Mouse (Mus musculus): ENCODE data around the gene Ptpn21.

Ptpn21 gene

DNA sequence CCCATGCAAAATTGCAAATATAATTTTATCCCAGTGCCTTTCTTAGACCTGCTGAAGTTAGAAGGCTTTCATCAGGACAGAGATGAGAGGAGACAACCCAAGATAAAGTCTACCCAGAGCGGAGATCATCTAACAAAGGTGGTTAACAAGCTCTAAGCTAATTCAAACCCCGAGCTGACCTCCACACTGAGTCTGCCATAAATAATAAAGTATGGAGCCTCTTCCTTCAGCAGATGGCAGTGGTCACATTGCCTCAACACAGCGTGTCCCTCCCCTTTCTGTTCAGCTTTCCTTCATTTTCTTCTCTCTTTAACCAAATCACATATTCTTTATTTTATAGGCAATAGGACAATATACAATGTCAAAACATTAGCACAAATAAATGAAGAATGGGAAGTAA lies 16.2 kb downstream of the Ptpn21 start:
- no peak for DNase-seq

DNA sequence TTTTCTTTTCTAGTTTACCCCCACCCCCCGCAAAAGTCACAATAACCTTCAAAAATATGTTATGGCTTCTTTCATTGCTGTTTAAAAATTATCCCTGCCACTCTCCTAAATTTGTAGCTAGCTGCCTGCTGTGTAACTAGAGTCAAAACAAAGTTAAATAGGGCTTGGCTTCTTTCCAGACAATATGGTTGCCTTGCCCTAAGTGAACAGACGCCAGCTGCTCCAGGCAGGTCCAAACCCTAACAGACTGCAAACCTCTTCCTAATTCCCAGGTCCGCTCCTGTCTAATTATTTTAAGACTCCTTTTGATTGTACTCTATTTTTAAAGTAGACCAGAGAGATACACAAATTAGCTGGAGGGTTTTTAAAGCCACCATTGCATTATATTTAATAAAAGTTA lies 16.6 kb downstream of the Ptpn21 start:
- DNase-seq: no peak

DNA sequence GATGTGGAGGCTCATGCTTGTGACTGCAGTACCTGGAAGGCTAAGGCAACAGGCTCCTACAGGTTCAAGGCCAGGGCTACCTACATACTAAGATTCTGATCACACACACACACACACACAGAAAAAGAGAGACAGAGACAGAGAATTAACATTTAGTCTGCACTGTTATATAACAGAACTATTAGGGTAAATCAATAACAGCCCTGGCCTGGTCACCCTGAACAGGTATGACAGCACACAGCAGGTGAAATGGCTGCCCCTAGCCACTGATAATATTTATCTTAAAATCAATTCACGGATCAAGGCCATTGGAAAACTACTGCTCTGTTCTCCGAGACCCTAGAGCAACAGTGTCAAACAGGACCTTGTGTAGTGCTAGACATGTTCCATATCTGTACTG lies 21.1 kb downstream of the Ptpn21 start:
- no peak for DNase-seq

DNA sequence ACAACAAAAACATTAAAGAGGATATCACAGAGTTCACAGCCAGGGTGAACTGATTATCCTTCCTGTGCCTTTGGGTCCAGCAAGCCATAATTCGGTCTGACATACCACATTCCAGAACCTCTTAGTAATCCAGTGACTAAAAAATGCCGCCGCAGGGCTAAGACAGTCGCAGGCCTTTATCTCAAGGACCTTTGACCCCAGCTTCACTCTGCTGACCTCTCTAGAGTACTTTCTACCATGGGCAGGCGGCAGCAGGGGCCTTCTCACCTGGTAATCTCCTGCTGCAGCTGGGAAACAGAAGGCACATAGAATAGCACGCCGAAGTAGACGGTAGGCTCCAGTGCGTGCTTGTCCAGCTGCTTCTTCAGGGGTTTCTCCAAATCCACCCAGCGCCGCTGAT lies 22.4 kb downstream of the Ptpn21 start:
- DNase-seq: no peak

DNA sequence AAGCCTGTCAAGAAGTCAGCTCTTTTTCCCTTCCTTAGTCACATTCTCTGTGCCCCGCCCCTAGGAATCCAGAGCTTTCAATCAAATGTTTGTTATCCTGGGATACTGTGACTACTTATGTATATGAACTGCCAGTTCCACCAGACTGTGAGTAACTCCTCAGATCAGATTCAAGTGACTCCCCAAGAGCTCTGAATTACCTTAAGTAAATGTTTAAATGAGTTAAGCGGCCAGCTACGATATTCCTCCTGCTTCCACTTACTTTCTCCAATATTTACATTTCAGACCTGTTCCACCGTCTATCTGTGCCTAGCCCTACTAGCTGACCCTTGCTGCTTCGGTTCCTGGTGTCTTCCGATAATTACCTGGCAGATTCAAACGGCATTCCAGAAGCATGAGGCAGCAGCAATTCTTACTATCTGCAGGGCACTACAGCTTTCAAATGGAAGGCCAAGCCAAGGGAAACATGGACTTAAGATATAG lies 23.5 kb downstream of the Ptpn21 start:
- no peak for DNase-seq

DNA sequence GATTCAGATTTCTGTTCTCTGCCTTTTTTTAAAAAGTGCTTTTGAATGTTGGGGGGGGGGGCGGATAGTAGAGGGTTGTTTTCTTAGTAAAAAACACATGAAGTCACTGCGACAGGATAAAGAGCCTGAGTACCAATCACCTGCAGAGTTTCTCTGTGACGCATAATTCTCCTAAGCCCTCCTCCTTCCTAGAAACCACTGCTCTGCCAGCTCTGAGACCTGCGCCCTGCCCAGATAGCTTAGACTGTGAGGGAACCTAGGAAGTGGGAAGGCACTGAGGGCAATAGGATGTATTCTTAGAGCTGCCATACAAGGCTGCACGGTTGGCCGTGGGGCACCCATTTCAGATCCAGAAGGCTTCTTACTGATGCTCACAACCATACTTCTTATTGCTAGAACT lies 24.4 kb downstream of the Ptpn21 start:
- DNase-seq: no peak

DNA sequence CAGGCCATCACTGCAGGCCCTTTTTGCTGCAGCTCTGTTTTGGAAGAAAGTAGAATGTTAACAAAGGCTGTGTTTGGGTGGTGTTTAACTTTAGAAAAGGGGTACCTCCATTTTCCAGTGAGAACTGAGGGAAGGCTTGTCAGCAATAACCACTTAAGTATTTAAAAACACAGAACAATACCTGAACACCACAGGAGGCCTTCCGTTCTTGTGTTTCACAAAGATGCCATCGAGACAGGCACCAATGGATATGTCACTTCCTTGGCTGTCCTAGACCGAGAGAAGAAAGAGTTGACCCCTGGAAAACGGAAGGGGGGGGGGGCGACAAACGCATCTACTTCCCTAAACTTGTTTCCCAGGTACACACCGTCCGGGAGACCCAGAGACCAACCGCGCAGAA lies 33.2 kb downstream of the Ptpn21 start:
- no peak for DNase-seq

DNA sequence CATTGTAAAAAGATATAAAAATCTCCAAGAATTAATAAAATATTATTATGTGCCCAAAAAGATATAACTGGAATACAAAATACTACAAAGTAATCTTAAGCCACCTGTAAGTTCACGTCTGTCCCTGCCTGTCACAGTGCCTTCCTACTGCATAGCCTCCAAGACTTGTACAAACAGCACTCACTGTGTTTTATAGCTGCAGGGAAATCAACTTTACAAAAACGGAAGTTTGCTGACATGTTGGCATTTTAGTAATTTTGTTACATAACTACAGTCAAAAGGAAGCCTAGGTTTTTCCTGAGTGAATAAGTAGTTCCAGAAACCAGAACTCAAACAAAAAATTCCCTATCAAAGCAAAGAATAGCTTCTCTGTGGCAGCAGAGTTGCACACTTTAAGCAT lies 33.7 kb downstream of the Ptpn21 start:
- no peak for DNase-seq

DNA sequence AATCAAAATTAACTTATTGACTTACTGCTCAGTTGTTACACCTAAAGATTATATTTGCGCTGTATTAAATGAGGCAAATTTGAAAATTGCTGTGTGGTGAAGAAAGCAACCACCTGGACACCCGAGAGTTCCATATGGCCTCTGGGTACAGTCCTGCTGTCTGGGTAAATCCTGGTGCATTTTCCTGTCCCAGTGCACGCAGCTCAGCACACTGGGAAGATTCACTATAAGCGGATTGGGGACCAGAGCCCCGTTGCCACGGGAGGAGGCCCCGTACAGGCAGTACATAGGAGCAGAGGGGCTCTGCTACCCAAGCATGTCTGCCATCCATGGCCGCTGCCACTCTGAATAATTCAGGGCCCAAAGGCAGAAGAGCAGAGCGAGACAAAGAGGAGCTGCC lies 35.6 kb downstream of the Ptpn21 start:
- DNase-seq: no peak

DNA sequence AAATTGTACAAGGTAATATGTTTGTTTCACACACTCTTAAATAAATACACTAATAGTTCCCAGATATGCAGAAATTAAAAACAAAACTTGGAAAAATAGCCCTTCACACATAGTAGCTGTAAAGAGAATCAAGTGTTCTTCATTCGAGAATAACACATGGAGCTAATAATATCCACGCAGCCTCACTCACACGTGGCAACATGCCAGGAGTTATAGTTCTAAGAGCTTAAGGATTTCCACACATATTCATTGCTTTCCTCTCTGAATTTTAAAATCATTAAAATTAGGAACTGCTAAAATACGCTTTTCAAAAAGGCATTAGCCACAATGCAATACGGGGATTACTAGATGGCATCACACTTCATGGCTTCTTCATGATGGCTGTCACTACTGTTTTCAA lies 40.0 kb downstream of the Ptpn21 start:
- DNase-seq: no peak

DNA sequence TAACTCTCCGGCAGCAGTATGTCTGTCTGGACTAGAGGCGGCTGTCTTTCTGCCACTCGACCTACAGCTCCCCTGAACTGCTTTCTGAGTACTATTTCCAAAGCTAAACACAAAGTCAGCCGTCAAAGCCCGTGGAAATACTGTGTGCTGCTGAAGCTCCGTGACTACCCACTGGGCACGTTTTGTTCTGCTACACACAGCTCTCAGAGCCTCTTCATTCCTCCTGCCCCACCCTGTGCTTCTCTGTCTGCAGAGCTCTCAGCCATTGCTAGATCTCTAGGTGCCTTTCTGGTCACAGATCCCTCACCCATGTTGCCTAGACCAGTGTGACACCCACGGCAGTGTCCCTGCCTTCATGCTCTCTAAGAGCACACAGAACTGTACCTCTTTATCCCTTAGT lies 47.0 kb downstream of the Ptpn21 start:
- DNase-seq: no peak

DNA sequence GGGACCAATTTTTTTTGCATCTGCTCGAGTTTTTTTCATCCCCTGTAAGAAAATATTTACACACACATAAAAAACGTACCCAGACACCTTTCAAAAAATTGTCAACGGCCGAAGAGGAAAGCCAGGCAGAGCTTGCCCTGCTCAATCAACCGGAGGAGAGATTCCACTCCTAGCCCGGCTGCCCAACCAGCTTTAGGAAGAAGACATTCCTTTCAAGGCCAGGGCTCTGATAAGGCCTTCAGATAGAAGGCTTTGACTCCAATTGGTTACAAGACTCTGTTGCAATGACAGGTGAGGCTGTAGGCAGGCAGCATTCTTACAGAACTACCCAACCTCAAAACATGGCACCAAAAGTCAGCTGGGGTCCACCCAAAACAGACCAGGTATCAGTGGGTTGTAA lies 53.6 kb downstream of the Ptpn21 start:
- DNase-seq: no peak

DNA sequence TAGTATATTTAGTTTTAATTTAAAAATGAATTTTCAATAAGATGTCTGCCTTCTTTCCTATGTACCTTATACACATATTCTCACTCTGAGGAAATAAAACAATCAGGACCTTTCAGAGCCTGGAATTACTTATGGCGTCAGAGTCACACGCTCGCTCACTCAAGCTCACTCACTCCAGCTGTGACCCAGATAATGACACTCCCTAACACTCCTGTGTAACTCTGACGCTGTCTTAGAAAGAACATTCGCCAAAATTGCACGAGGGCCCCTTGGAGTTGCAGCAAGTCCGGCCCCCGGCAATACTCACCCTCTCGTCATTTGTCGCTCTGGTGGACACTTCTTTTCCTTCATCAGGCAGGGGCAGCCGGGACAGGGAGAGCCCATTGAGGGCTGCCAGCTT lies 54.0 kb downstream of the Ptpn21 start:
- DNase-seq: no peak

DNA sequence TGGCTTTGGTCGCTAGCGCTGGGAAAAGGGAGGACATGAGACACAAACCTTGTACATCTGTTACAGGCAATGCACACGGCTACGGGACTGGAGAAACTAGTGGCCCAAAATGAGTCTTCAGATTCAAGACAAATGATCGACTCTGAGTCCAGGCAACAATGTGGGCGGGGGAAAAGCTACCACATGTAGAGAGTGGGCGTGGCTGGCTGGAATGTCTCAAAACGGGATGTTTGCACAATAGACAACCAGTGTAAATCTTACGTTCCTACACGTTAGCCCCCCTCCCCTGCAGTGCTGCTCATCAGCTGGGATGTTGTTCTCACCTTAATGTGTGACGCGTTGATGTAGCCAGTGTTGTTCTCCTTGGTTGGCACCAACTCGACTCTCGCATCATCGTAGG lies 55.0 kb downstream of the Ptpn21 start:
- no peak for DNase-seq

DNA sequence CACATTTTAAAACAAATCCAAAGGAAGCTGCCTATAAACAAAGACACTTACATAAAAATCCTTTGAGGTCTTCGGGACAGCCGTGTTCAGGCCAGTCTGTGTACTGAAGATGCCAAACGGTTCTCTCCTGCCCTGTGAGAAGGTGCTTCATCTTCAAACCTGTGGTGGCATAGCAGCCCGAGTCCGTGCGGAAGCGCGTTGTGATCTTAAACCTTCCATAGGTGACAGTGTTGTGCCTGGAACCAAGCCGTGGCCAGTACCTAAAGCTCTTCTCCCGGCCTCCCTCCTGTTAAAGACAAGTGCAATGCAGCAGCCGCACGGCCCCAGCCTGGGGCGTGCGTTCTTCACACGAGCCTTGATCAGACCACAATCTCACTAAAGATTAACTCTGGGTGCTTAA lies 57.3 kb downstream of the Ptpn21 start:
- no peak for DNase-seq

DNA sequence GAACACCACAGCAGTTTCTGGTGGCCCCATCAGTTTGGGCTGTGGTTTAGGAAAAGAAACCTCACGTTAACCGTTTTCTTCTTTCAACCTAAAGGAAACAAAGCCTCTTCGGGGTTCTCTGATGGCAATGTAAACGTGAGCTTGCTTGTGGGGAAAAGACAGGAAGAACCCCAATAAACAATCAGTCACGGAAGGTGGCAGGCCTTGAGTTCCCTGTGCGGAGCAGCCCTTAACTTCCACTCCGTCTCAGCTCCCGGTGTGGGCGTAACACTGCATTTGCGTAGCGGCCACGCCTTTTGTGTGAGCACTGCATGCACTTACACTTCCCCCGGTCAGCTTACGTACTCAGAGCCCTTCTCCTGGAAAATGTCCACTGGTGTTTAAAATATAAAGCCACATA lies 59.9 kb downstream of the Ptpn21 start:
- DNase-seq: no peak

DNA sequence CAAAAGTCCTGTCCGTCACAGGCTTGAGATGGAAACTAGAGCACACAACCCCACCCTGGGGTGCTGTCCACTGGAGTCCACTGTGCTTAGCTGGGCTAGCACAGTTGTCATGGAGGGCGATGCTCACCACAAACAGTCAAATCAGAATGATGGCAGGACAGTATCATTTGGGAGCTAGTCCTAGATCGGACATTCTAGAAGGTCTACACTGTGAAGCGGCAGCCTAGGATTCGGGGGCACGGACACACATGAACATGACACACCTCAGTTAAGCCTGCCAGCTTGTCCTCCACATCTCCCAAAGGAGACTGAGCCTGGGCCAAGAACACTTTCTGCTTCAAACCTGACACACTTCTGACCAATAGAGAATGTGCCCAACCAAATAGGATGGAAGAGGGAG lies 60.3 kb downstream of the Ptpn21 start:
- no peak for DNase-seq

DNA sequence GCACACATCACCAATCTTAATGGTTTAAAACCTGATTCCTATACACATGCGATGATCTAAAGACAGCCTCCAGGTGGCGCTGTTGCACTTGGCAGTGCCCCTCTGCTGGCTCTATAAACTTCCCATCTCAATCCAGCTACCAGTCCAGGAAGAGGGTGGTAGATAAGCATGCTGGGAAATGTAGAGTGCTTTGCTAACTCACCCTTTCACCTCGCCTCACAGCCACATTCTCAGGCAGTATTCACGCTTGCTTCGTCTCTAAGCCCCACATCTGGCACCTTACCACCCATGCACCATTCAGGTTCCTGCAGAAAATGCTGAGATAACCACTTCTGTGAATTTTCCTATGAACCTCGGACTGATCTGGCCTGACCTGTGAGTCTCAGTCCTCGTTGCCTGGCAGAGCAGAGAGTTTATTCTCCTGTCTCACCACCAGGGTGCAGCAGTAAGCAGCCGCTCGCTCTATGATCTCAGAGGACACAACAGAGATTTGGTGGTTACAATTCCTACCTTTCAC lies 62.5 kb downstream of the Ptpn21 start:
- peak; percentile 63 for DNase-seq

DNA sequence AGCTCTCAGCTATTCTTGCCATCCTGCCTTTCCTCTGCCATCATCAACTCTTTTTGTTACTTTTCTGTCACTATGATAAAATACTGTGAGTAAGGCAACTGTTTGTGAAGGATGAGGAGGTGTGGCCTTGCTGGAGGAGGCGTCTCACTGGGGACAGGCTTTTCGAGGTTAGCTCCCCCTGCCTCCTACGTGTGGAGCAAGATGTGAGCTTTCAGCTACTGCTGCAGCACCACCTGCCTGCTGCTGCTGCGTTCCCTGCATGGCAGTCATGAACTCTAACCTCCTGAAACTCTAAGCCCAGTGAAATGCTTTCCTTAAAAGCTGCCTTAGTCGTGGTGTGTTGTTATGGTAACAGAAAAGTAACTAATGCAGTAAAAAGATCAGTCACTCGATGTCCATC lies 63.3 kb downstream of the Ptpn21 start:
- no peak for DNase-seq

DNA sequence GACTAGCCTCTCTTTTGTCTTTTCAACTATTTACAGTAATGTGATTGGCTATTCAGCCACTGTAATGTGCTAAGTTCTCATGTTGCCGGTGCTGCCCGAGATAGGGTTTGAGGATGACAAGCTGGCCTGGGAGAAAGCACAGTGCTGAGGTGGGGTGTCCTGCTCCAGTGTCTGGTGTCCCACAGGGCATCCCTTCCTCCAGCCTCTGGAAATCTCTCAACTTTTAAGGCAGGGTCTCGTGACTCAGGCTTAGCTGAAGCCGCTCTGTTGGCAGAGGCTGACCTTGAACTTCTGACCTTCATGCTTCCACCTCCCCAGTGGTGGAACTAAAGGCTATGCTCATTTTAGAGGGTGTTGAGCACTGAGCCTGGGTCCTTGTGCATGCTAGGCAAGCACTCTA lies 66.8 kb downstream of the Ptpn21 start:
- no peak for DNase-seq

DNA sequence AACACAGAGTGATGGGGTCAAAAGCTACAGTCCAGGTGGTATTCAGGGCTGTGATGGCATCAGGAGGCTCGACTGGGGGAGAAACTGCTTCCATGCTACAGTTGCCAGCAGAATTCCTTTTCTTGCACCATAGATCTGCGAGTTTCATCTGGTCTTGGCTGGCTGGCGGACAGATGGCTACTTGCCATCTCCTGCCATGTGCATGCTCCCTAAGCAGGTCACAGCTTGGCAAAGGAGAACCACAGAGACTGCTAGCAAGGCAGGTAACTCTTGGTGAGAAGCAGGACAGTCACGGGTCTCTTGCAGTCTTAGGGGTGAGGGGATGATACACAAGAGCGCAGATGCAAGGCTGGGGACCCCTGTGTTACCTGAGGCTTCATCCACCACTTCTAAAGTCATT lies 67.3 kb downstream of the Ptpn21 start:
- no peak for DNase-seq

DNA sequence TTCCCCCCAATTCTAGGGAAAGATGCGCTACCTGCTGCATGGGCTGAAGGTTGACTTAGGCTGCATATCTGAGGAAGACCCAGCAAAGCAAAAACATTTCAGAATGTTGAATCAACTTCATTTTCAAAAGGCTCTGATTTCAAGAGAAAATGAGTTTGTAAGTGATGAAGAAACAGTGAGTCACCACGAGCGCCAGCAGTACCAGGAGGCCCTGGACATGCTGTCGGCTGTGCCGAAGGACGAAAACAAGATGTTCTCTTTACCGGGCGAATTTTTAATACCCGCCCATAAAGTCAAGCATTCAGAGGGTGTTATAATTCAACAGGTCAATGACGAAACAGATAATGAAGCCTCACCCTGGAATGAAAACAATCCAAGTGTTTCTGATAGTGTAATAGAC lies 68.1 kb downstream of the Ptpn21 start:
- DNase-seq: no peak

DNA sequence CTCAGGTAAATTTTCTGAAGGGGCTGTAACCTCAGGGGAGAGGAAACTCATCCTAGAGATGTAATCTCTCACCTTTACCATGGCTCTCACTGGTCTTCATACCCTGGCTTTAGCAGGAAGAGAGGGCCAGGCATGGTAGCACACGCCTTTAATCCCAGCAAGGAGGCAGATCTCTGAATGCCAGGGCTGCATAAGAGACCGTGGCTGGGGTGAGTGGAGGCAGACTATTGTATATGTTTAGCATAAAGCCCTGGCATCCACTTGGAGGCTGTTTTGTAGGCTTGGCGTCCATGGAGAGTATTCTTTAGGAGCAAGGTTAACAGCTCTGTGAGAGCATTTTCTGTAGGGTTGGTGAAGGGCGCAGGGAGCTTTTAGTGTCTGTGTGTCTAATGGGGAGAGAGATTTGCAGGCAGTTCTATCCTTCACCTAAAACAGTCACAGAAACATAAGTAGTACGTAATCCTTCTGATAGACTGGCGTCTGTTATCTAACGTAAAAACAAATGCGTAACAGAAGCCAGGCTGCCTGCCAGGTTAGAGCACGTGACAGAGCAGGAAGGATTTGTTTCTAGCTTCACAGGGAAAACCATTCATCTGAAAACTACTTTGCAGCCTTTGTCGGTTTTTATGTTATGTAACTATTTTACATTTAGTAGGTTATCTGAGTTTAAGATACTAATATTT lies 68.9 kb downstream of the Ptpn21 start:
- DNase-seq: peak; percentile 75

DNA sequence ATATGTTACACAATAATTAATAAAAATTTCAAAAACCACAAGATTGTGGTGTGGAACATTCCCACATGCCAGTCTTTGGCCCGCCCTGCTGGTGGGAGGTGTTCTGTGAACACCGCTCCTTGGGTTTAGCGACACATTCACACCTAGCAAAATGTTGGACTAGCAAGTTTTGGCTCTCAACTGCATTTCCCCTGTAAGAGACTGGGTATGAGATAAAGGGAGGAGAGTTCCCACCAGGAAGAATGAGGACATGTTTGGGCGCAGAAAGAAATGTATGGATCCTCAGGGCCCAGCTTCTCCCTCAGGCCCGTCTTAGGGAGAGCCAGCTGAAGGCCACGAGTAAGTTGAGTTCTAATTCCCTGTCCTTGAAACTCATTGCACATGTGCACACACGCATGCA lies 74.6 kb downstream of the Ptpn21 start:
- no peak for DNase-seq

DNA sequence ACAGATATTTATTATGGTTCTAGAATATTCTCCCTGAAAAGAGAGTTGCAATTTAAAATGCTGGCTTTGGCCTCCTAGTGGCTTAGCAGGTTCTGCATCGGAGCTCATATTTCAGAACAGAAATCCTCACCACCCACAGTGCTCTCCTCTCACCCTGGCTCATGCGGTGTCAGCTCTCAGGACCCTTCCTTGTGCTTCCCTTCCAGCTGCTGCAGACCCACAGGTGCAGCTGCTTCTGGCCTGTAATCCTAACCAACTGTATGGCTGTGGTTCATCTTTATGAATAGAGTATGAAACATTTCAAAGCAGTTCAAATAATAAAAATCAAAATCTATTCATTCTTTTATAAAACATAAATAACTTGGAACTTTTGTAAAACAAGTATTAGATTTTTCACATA lies 80.3 kb downstream of the Ptpn21 start:
- no peak for DNase-seq

Measured in right cerebral cortex, adult 18-20 months (tissue).